Mouse (Mus musculus) lung, embryonic 16.5 days (tissue): ENCODE measurements around the gene Pnp2. TPM values are rescaled to one million over a fixed set of nuclear protein-coding genes. Genes with fewer than 3 reads are reported as not detected.
"Not testable (repeated sequence)": the region's sequence is repeated elsewhere in the genome, so short reads cannot be mapped to it uniquely, and the experiment has no call there.

Experiments used
- ATAC-seq: fragments of 200-750 bp; cut with Nextera tagmentation; 2 replicates; pipeline ENCODE4 v1.8.0; 2017; ENCODE audit warnings: low read depth, mild to moderate bottlenecking, moderate library complexity
- H3K27ac ChIP-seq: fragments of 300-500 bp; sonication (generic); 2 replicates; pipeline ENCODE4 v1.5.1; 2014; ENCODE audit warnings: mild to moderate bottlenecking, control low read depth, low read length
- H3K27me3 ChIP-seq: fragments of 300-500 bp; sonication (generic); 2 replicates; pipeline ENCODE4 v1.6.1; 2014; ENCODE audit warnings: low read depth, low read length, mixed read lengths; ENCODE audit not compliant: control insufficient read depth, insufficient read depth
- H3K36me3 ChIP-seq: fragments of 300-500 bp; sonication (generic); 2 replicates; pipeline ENCODE4 v1.6.1; 2014; ENCODE audit warnings: low read length; ENCODE audit not compliant: control insufficient read depth, insufficient read depth
- H3K4me1 ChIP-seq: fragments of 300-500 bp; sonication (generic); replicated peaks from 2 replicates; pipeline ENCODE4 v1.6.1; 2014; ENCODE audit warnings: low read length, mixed read lengths; ENCODE audit not compliant: control insufficient read depth, insufficient read depth
- H3K4me2 ChIP-seq: fragments of 300-500 bp; sonication (generic); 2 replicates; pipeline ENCODE4 v1.6.1; 2014; ENCODE audit warnings: low read depth, low read length, control low read depth
- H3K4me3 ChIP-seq: fragments of 300-500 bp; sonication (generic); 2 replicates; pipeline ENCODE4 v1.5.1; 2014; ENCODE audit warnings: mild to moderate bottlenecking, low read length, control low read depth
- H3K9ac ChIP-seq: fragments of 300-500 bp; sonication (generic); 2 replicates; pipeline ENCODE4 v1.6.1; 2014; ENCODE audit warnings: low read length, control low read depth
- H3K9me3 ChIP-seq: fragments of 300-500 bp; sonication (generic); 2 replicates; pipeline ENCODE4 v1.6.1; 2016; ENCODE audit warnings: low read length; ENCODE audit not compliant: control insufficient read depth
- WGBS: fragments of 180-500 bp; shearing (Covaris S2); extraction: QIAGEN DNeasy Blood & Tissue Kit; methylation state at CpG from one replicate; pipeline ENCODE4 v1.1.7; 2014; 5-methylcytosine and 5-hydroxymethylcytosine counted together
- polyA plus RNA-seq: library from polyadenylated mRNA; unstranded; fragments of >200 nt; fragmentation: Nextera tagmentation; extraction: Ambion mirVana; gene quantifications from 2 replicates; pipeline ENCODE4 v1.2.1, GENCODE M21; 2015

The Pnp2 gene
- polyA plus RNA-seq, 1 experiment from 2014 or later = 0.46 TPM

GRCm38 (mm10) chr14:50945526-50945925, 10.3 kb upstream of the Pnp2 start:
- H3K36me3 ChIP-seq, H3K9me3 ChIP-seq, H3K4me1 ChIP-seq, H3K27me3 ChIP-seq, ATAC-seq: not testable (repeated sequence)
- Histone ChIP-seq H3K27ac (peak overlapping the region; percentile 95), H3K4me3 (peak overlapping the region; percentile 64), H3K9ac (peak overlapping the region; percentile 72), H3K4me2 (peak overlapping the region; percentile 75)
- WGBS = 20% methylated on average over 3 of the region's 3 CpGs

GRCm38 (mm10) chr14:50955487-50955886, 305 bp upstream of the Pnp2 start:
- Histone ChIP-seq H3K4me1 (no peaks in the 10 kb centered on the region), H3K27ac (no peak overlapping the region), H3K9ac (no peak overlapping the region), H3K4me2 (no peak overlapping the region), H3K9me3 (no peaks in the 10 kb centered on the region), H3K27me3 (no peaks in the 10 kb centered on the region), H3K36me3 (peaks cover 2% of the 10 kb centered on the region; the same call in 1 of the 2 replicates), H3K4me3 (no peak overlapping the region)
- ATAC-seq = no peak
- WGBS = 77% methylated on average over 10 of the region's 10 CpGs

DNA sequence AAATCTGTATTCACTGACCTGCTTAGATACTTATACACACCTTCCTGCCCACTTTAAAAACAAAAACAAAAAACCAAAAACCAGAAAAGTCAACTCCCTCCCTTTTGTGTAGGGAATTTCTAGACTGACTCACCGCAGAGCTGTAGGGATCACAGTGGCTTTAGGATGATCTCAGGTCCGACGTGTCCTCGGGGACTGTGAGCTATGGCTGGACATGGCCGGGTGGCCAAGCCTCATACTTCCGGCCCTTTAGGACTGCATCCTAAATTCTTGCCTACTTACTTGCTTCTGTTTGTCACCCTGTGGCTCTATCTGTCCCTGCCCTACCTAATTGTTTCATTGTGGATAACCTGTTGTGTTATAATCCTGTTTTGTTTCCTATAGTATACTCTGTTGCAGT, 932 bp downstream of the Pnp2 start:
- not testable (repeated sequence) for H3K27ac ChIP-seq, H3K9me3 ChIP-seq, H3K36me3 ChIP-seq, H3K4me1 ChIP-seq, H3K27me3 ChIP-seq, ATAC-seq, H3K4me3 ChIP-seq, H3K9ac ChIP-seq
- peak overlapping the region; percentile 45; the same call in 1 of the 2 replicates for H3K4me2 ChIP-seq
- 84% methylated on average over 6 of the region's 6 CpGs for WGBS

DNA sequence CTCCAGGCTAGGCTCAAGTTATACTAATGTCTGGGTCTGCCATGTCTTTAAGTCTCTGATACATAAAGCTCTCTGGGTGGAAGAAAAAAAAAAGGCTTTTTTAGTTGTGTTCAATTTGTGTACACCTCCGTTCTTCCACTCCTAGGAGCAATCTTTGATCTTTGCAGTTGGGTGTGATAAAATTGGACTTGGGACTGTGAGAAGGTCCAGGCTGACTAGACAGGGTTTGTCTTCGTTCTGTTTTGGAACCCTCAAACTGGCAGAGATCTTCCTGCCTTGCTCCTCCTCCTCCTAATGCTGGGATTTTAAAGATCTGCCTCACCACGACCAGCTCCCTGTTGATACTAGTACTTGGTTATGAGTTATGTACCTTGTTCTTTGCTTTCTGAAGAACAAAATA, 1.4 kb downstream of the Pnp2 start:
- H3K27me3 ChIP-seq, ATAC-seq, H3K4me3 ChIP-seq, H3K36me3 ChIP-seq, H3K4me1 ChIP-seq, H3K9ac ChIP-seq, H3K9me3 ChIP-seq, H3K27ac ChIP-seq, H3K4me2 ChIP-seq: not testable (repeated sequence)
- 54% methylated on average over 3 of the region's 3 CpGs for WGBS

DNA sequence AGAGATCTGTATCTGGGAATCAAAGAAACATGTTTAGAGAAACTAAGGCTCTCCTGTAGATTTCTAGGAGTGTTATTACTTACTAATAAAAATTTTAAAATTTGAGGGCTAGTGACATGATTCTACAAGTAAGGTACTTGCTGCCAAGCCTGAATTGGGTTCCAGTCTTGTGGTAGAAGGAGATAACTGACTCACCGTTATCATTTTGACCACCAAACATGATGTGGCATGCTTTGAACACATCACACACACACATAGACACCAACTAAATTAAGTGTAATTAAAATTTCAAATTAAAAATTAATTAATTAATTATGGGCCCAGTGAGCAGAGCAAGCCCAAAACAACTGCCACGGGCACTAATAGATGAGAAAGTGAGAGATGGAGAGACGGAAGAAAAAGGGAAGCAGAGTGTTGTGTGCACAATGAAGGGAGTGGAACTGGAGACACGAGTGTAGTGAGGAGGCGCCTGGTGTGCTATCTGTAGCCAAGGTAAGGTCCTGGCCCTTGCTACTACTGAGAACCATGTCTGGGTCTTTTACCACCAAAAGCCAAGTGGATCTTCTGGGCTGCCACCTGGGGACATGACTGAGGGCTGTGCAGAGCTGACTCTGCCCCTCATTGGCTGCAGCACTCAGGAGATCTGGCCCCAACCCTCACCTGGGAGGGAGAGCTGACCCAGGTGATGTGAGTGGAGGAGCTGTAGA, 2.6 kb downstream of the Pnp2 start:
- H3K4me3 ChIP-seq, H3K4me2 ChIP-seq, H3K36me3 ChIP-seq, H3K9me3 ChIP-seq, H3K27me3 ChIP-seq, H3K27ac ChIP-seq, ATAC-seq, H3K9ac ChIP-seq, H3K4me1 ChIP-seq: not testable (repeated sequence)
- 84% methylated on average over 5 of the region's 5 CpGs for WGBS

- no peaks in the 10 kb centered on the region for H3K9me3 ChIP-seq
- no peak overlapping the region for H3K4me3 ChIP-seq
- H3K36me3 ChIP-seq = no peaks in the 10 kb centered on the region
- no peak overlapping the region for H3K4me2 ChIP-seq
- no peak for ATAC-seq
- H3K4me1 ChIP-seq = no peaks in the 10 kb centered on the region
- no peak overlapping the region for H3K27ac ChIP-seq
- 85% methylated on average over 5 of the region's 5 CpGs for WGBS
- H3K9ac ChIP-seq = no peak overlapping the region
- no peaks in the 10 kb centered on the region for H3K27me3 ChIP-seq
Measured at GRCm38 (mm10) chr14:50968216-50968980, 12.6 kb downstream of the Pnp2 start.

DNA sequence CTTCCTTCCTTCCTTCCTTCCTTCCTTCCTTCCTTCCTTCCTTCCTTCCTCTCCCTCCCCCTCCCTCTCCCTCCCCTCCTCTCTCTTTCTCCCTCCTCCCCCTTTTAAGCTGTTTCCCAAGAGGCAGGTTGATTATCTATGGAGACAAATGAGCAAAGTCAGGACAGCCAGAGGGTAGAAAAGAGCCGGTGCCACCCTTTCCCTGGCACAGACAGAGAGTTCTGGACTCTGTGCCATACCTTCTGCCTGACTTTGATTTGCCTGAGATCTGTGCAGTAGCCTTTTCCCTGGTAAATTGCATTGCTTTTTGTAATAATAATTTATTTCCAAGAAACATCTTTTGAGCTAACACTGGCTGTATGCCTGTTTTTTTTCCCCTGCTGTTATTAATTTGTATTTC, 13.2 kb downstream of the Pnp2 start:
- H3K4me1 ChIP-seq = no peaks in the 10 kb centered on the region
- no peaks in the 10 kb centered on the region for H3K9me3 ChIP-seq
- H3K9ac ChIP-seq = no peak overlapping the region
- H3K4me3 ChIP-seq = no peak overlapping the region
- H3K4me2 ChIP-seq = no peak overlapping the region
- 26% methylated on average over 1 of the region's 1 CpGs for WGBS
- no peaks in the 10 kb centered on the region for H3K36me3 ChIP-seq
- no peaks in the 10 kb centered on the region for H3K27me3 ChIP-seq
- no peak for ATAC-seq
- H3K27ac ChIP-seq = no peak overlapping the region

DNA sequence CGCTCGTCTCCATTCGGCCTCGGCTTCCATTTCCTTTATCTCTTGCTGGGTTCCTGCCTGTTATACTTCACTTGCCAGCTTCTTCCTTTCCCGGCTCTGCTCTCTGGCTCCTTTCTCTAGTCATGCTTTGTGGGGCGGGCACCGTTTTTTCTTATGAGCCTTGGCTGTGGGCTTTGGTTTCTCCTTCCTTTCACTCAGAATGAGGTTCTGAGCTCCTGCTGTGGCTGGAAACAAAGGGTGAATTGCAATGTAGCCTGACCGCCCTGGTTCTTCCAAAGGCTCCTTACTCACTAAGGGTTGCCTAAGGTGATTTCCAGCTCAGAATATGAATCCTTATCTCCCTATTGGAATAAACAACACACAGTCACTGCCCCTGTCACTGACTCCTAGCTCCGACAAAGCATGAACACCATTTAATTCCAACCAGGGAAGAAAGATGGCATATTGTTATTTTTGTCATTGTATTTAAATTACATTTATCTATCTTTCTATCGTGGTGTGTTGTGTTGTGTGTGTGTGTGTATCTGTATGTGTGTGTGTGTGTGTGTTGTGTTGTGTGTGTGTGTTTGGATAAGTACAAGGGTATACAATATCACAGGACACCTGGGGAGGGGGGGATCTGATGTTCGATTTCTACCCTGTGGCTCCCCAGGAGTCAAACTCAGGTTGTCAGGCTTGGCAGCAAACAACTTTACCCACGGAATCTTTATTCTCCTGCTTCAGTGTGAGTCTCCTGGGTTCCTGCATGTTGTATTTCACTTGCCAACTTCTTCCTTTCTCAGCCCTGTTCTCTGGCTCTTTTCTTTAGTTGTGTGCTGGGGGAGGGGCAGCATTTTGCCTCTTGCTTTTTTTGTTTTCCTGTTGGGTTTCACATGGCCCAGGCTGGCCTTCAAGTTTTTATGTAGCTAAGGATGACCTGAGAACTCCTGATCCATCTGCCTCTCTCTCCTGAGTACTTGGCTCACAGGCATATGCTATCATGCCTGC, 14.1 kb downstream of the Pnp2 start:
- H3K27ac ChIP-seq = no peak overlapping the region
- no peaks in the 10 kb centered on the region for H3K27me3 ChIP-seq
- no peak overlapping the region for H3K9ac ChIP-seq
- H3K4me2 ChIP-seq = no peak overlapping the region
- no peak for ATAC-seq
- H3K4me1 ChIP-seq = no peaks in the 10 kb centered on the region
- H3K36me3 ChIP-seq = no peaks in the 10 kb centered on the region
- H3K4me3 ChIP-seq = no peak overlapping the region
- H3K9me3 ChIP-seq = no peaks in the 10 kb centered on the region
- 37% methylated on average over 12 of the region's 12 CpGs for WGBS

DNA sequence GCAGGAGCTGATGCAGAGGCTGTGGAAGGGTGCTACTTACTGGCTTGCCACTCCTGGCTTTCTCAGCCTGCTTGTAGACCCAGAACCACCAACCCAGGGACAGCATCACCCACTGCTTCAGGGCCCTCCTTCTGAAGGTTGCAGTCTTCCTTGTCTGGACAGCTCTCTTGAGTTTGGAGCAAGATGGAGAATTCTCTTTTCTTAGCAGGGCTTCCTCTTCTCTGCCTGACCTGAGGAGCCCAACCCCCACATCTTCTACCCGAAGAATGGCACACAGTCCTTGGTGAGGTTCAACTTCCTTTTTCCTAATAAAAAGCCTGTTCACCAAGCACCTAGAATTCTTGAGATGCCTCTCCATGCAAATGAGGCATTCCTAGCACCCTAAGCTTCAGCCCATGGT, 15.0 kb downstream of the Pnp2 start:
- WGBS = 41% methylated on average over 1 of the region's 1 CpGs
- H3K4me1 ChIP-seq = no peaks in the 10 kb centered on the region
- no peaks in the 10 kb centered on the region for H3K36me3 ChIP-seq
- no peak overlapping the region for H3K9ac ChIP-seq
- no peak overlapping the region for H3K27ac ChIP-seq
- H3K9me3 ChIP-seq = no peaks in the 10 kb centered on the region
- no peak for ATAC-seq
- no peaks in the 10 kb centered on the region for H3K27me3 ChIP-seq
- H3K4me2 ChIP-seq = no peak overlapping the region
- H3K4me3 ChIP-seq = no peak overlapping the region
